Mouse (Mus musculus) ES-E14 (cell line): ENCODE data around the gene Efnb1. TPM values are rescaled to one million over a fixed set of nuclear protein-coding genes. Genes with fewer than 3 reads are reported as not detected.
A peak's percentile ranks its signal among the peaks of the same experiment; 100 is the strongest.

Experiments
- DNase-seq: peaks from one replicate; pipeline ENCODE4 v3.0.0-alpha.2; 2013; ENCODE audit warnings: low read depth, low spot score
- H3K27ac ChIP-seq: 2 replicates; pipeline ENCODE4 v1.5.1; 2012; ENCODE audit warnings: low read depth, mild to moderate bottlenecking, low read length, moderate library complexity, mixed read lengths; ENCODE audit not compliant: poor library complexity, insufficient read depth, severe bottlenecking
- H3K36me3 ChIP-seq: 2 replicates; pipeline ENCODE4 v1.6.1; 2012; ENCODE audit warnings: mild to moderate bottlenecking, low read length, moderate library complexity, mixed read lengths; ENCODE audit not compliant: control insufficient read depth, poor library complexity, insufficient read depth, severe bottlenecking
- H3K4me1 ChIP-seq, 2 experiments: fragments of 150-350 bp in 1 of 2; sonication (generic) in 1 of 2; 2 replicates each; pipeline ENCODE4 v1.6.1; 2012; ENCODE audit warnings: low read length in 2 of 2, mild to moderate bottlenecking in 1 of 2, mixed read lengths in 1 of 2; ENCODE audit not compliant: control insufficient read depth in 2 of 2, insufficient read depth in 2 of 2, poor library complexity in 1 of 2
- H3K4me3 ChIP-seq, 2 experiments: fragments of 150-350 bp in 1 of 2; sonication (generic) in 1 of 2; 2 replicates each; pipeline ENCODE4 v1.5.1; 2012; ENCODE audit warnings: low read length in 2 of 2, low read depth in 1 of 2, mild to moderate bottlenecking in 1 of 2, mixed read lengths in 1 of 2; ENCODE audit not compliant: insufficient read depth in 1 of 2, poor library complexity in 1 of 2, severe bottlenecking in 1 of 2
- H3K9ac ChIP-seq: 2 replicates; pipeline ENCODE4 v1.6.1; 2012; ENCODE audit warnings: low read depth, mild to moderate bottlenecking, low read length, mixed read lengths; ENCODE audit not compliant: poor library complexity, insufficient read depth, severe bottlenecking
- H3K9me3 ChIP-seq: fragments of 150-350 bp; sonication (generic); 2 replicates; pipeline ENCODE4 v1.6.1; 2012; ENCODE audit warnings: low read depth, mild to moderate bottlenecking, low read length; ENCODE audit not compliant: control insufficient read depth, insufficient read depth
- CHD2 ChIP-seq: IDR thresholded peaks from 2 replicates; pipeline ENCODE4 v1.6.1; 2014; ENCODE audit warnings: mild to moderate bottlenecking, low read depth, low read length, inconsistent platforms
- HCFC1 ChIP-seq: IDR thresholded peaks from 2 replicates; pipeline ENCODE4 v1.6.1; 2012; ENCODE audit warnings: low read length, inconsistent platforms, borderline replicate concordance; ENCODE audit not compliant: insufficient read depth
- MAFK ChIP-seq: IDR thresholded peaks from 2 replicates; pipeline ENCODE4 v1.6.1; 2014; ENCODE audit warnings: mild to moderate bottlenecking, low read depth, low read length, inconsistent platforms; ENCODE audit not compliant: insufficient read depth
- ZC3H11A ChIP-seq: IDR thresholded peaks from 2 replicates; pipeline ENCODE4 v1.6.1; 2012; ENCODE audit warnings: low read depth, mild to moderate bottlenecking, inconsistent platforms, low read length, borderline replicate concordance
- ZNF384 ChIP-seq: IDR thresholded peaks from 2 replicates; pipeline ENCODE4 v1.6.1; 2012; ENCODE audit warnings: low read depth, low read length, inconsistent platforms
- in situ Hi-C, 2 experiments: fragments of 600-800 bp; cut with MboI; formaldehyde crosslinking; loops; one replicate each; pipeline ENCODE4 v1.15.1; 2025; ENCODE audit warnings: low sequenced_read_pairs in 2 of 2, inconsistent platforms in 1 of 2; ENCODE audit not compliant: unreplicated experiment in 2 of 2
- total RNA-seq: library from RNA; depleted of rRNA; stranded (reverse); fragments of 300-350 nt; gene quantifications from 2 replicates; pipeline ENCODE4 v1.2.3, GENCODE M21; 2012; rRNA removed

The Efnb1 gene
- total RNA-seq, 1 experiment = 16.1 TPM

DNA sequence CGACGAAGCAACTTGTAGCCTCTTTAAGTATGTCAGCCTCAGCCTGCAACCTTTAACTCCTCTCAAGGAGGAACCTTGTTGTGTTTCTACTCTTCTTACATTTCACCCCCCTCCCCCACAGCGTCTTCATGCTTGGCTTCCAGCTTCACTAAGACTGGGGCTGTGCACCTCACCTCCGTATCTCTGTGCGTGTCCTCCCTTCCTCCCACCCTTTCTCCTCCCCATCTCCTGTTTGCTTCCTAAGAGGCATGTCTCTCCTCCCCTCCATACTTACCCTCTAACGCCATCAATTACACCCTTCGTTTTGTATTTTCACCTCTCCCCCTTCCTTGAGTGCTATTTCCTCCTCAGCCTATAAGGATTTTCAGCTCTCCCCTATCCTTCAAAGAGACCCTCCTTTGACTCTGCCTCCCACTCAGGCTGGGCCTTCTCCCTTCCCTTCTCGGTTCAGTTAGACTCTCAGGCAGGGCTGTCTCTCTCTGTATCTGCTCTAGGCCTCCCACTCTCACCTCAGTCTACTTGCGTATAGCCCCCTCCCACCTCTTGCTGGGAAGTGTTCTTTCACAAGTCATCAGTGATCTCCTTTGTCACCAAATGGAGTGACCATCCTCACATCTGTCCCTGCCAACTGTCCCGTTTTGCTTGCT is 55.6 kb downstream of the Efnb1 start:
- no peak overlapping the region for H3K9ac ChIP-seq
- no peak overlapping the region for H3K4me3 ChIP-seq
- H3K9me3 ChIP-seq = no peaks in the 10 kb centered on the region
- no peaks in the 10 kb centered on the region for H3K36me3 ChIP-seq
- H3K4me1 ChIP-seq = no peaks in the 10 kb centered on the region
- TF ChIP-seq ZNF384 = no peak
- no peak for TF ChIP-seq HCFC1
- TF ChIP-seq CHD2 = no peak
- no peak for TF ChIP-seq ZC3H11A
- no peak for TF ChIP-seq MAFK
- in situ Hi-C loops = no loop called here
- no peak for DNase-seq
- H3K27ac ChIP-seq = no peak overlapping the region

DNA sequence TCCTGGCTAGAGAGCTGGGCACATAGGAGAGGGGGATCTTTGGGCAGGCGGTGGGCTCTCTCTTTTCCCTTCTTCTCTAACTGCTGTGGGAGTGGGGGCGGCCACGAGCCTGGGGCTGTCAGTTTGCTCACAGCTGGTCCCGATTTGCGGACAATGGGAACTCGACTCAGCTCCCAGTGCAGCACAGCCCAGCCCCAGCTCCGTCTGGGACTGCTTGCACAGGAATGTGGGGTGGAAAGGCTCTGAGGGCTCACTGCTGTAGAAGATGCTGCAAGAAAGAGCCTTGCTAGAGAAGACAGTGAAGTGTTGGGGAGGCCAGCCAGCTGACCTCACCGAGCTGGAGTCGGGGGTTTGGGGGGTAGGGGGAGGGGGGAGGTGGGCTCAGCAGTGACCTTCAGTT is 61.0 kb downstream of the Efnb1 start:
- TF ChIP-seq ZC3H11A (no peak), CHD2 (no peak), MAFK (no peak), ZNF384 (no peak), HCFC1 (no peak)
- Histone ChIP-seq H3K4me3 (no peak overlapping the region), H3K36me3 (no peaks in the 10 kb centered on the region), H3K4me1 (no peaks in the 10 kb centered on the region), H3K27ac (no peak overlapping the region), H3K9ac (no peak overlapping the region), H3K9me3 (no peaks in the 10 kb centered on the region)
- no peak for DNase-seq
- in situ Hi-C loops = no loop called here

DNA sequence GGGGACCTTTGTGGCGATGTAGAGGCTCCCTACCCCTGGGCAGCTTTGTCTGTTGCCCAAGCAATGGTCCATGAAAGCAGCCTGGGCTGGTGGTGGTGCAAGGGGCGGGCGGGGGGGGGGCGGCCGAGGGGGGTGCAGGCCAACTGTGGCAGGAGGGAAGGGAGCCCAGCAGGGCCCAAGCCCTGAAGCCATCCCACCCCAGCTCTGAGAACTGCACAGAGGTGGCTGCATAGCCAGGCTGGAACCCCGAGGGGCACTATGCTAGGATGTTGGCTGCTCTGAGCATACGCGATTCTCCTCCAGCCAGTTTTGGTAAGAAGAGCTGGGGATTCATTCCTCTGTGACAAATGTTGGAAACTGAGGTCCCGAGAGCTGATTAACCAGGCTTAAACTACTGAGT is 62.6 kb downstream of the Efnb1 start:
- in situ Hi-C loops = no loop called here
- no peaks in the 10 kb centered on the region for H3K4me1 ChIP-seq
- H3K9ac ChIP-seq = peak overlapping the region; percentile 6; the same call in 1 of the 2 replicates
- H3K36me3 ChIP-seq = no peaks in the 10 kb centered on the region
- no peaks in the 10 kb centered on the region for H3K9me3 ChIP-seq
- DNase-seq = no peak
- H3K27ac ChIP-seq = no peak overlapping the region
- TF ChIP-seq ZC3H11A = no peak
- no peak for TF ChIP-seq MAFK
- no peak for TF ChIP-seq CHD2
- TF ChIP-seq ZNF384 = no peak
- no peak for TF ChIP-seq HCFC1
- H3K4me3 ChIP-seq = peak overlapping the region; percentile 51 to 53; a peak in 3 of 4 replicates

Other genes starting within 250 kb of the Efnb1 start
- gene Ophn1, start 245.1 kb upstream of the Efnb1 start, total RNA-seq = 2.5 and 2.9 TPM in 2 replicates
- 33.7 and 44.9 TPM in 2 replicates for gene Yipf6, start 199.8 kb upstream of the Efnb1 start, total RNA-seq
- 4.3 and 7.8 TPM in 2 replicates for gene Stard8, start 132.9 kb upstream of the Efnb1 start, total RNA-seq